Mouse (Mus musculus): ENCODE results near the gene Pfdn6. TPM values are rescaled to one million over a fixed set of nuclear protein-coding genes. Genes with fewer than 3 reads are reported as not detected.

Gene Pfdn6
- total RNA-seq, 2 experiments from 2014 or later, result 90.5 to 96.1 TPM

DNA sequence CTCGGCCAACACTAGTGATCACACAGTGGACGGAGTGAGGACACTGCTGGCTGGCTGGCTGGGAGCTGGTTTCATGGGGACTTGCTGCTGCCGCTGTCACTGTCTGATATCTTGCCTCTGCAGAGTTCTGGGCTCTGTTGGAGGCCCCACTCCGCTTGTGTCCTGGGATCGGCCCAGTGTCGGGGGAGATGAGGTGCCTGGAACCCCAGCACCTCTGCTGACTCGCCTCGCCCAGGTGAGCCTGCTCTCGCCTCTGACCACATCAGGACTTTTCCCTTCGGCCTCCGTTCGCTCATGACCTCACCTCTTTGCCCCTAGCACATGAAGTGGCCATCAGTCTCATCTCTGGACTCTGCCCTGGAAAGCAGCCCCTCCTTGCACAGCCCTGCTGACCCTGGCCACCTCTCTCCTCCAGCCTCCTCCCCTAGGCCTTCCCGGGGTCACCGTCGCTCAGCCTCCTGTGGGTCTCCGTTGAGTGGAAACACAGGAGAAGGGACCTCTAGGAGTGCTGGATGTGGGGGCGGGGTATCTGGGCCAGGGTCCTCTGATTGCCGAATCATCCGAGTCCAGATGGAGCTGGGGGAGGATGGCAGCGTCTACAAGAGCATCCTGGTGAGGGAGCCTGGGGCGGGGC is 4.6 kb downstream of the Pfdn6 start:
- intact Hi-C loops (cut with DNase I), result no loop called here
- DNase-seq, result no peak

DNA sequence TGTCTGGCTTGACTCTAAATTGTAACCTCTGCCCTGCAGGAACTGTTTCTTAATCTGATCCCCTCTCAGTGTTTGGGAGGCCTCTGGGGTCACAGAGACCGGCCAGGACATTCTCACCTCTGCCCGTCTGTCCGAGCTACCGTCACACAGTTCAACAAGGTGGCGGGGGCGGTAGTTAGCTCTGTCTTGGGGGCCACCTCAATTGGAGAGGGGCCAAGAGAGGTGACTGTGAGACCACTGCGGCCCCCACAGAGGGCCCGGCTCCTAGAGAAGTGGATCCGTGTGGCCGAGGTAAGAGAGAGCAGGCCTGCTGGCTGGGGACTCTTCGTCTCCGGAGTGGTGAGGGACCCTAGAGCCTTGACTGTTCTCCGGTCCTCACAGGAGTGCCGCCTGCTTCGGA is 7.2 kb downstream of the Pfdn6 start:
- DNase-seq, result no peak
- intact Hi-C loops (cut with DNase I), result no loop called here

DNA sequence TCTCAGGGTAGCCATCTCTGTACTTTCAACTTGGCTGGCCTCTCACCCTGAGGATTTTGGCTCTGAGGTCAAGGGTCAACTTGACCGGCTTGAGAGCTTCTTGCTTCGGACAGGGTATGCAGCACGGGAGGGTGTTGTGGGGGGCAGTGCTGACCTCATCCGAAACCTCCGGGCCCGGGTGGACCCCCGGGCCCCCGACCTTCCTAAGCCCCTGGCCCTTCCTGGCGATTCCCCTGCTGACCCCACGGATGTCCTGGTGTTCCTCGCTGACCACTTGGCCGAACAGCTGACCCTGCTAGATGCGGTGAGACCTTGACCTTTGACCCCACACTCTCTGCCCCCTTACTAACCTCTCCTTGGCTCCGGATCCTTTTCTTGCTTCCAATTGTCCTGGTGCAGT is 7.7 kb downstream of the Pfdn6 start:
- DNase-seq, result no peak
- intact Hi-C loops (cut with DNase I), result no loop called here

DNA sequence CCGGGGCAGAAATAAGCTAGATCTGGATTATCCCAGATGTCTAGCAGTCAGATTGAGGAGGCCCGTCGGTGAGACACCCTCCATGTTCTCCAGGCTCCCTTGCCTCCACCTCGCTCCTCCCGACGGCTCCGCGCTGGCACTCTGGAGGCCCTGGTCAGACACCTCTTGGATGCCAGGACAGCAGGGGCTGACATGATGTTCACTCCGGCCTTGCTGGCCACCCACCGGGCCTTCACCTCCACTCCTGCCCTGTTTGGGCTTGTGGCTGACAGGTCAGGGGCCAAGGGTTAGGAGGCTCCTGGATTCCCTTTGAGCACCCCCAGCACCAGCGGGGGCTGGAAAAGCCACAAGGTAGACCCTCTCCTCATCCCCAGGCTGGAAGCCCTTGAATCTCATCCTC is 8.2 kb downstream of the Pfdn6 start:
- no peak for DNase-seq
- intact Hi-C loops (cut with DNase I), result no loop called here

DNA sequence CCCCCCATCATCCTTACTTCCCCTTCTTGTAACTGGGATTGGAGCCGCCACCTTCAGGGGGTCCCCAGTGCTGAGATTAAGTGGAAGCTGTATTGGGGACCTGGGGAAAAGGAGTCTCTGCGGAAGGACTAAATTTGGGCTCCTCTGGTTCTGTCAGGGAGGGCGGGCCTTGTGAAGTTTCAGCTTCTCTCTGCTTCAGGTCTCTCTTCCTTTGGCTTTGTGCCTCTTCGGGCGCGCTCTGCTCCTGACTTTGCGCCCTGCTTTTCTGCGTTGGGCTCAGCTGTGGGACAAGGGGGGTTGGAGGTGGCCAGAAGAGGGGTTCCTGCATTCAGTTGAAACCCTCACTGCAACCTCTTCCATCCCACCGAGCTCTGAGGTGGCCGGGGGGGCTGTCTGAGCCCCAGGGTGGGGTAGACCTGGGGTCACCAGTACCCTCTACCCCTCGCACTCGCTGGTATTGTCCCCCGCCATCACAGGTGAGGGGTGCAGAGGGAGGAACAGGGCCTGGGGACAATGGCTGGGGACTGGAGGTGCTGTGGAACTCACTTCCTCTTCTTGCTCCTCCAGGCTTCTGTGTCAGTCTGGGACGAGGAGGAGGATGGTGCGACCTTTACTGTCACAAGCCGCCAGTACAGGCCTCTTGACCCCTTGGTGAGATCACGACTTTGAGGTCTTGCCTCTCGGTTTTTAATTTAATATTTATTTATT is 8.8 kb downstream of the Pfdn6 start:
- intact Hi-C loops (cut with DNase I), result no loop called here
- no peak for DNase-seq

DNA sequence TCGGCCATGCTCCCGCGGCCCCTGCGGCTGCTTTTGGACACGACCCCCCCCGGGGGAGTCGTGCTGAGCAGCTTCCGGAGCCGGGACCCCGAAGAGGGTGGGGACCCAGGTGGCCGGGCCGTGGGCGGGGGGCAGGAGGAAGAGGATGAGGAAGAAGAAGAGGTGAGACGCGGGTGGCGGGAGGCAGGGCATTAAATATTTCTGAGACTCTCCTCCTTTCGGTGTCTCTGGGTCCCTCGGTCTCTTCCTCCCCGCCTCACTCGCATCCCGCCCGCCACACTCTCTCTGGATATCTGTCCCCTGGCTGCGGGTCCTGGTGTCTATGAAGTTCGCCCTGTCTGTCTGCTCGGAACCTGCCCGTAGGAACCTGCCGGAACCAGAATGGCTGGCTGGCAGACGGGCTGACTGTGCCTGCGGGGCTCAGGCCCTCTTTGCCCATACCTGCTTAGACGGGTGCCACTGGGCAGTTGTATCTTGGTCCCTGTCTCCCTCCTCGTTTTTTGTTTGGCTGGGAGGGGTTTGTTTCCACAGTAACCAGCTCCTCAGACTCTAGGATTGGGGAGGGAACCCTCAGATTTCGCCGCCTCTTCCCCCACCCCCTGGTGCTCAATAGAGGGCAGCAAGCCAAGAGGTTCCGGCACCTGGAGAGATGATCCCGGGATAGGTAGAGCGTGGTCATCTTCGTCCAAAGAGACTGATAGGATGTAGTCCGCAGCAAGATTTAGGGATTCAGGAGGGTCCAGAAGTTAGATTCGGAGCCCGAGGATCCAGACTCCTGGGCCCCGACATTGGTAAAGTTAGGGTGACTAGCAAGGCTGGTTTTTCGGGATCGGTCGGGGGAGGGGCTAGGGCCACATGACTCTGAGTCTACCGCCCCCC is 9.6 kb downstream of the Pfdn6 start:
- intact Hi-C loops (cut with DNase I), result no loop called here
- DNase-seq, result no peak

DNA sequence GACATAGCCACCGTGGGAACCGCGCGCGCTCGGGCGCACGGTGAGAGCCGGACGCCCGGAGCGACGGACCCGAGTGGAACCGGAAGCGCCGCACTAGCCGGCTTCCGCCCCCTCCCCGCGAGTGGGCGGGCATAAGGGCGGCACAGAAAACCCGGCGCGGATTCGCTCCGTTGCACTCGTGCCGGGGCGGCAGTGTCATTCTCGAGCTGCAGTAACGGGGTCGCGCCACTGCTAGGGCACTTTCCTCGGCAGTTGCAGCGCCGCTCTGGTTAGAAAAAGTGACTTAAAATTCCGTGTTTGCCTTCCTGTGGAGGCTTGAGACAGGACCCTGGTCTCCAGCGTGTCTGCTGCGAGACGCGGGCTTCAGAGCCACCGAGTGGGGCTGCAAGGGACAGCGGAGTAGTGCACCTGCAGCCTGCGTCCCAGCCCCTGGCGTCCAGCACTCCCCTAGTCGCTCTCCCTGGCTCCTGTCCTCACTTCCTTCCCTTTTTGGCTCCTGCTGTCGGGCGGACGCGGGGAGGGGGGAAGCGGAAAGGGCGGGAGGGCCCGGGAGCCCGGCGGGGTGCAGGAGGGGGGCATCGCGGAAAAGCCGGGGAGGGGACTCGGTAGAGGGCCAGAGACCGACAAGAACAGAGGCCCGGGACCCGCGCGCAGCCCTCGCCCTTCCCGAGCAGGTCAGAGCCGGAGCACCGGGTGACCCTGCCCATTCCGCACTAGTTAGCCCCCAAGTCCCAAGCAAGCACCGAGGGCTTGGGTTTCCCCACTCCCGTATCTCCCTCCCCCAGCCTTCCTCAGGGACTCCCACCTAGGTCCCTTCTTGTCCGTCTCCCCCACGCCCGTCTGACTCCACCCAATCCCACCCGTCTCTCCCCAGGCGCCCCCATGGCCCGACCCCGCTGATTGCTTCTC is 10.5 kb downstream of the Pfdn6 start, which contains the start of gene Rgl2:
Gene Rgl2 (plus strand): TSS at position 173 of the 909 bp plus-strand sequence.
- DNase-seq, result peak; percentile 96
- intact Hi-C loops (cut with DNase I), result no loop called here

DNA sequence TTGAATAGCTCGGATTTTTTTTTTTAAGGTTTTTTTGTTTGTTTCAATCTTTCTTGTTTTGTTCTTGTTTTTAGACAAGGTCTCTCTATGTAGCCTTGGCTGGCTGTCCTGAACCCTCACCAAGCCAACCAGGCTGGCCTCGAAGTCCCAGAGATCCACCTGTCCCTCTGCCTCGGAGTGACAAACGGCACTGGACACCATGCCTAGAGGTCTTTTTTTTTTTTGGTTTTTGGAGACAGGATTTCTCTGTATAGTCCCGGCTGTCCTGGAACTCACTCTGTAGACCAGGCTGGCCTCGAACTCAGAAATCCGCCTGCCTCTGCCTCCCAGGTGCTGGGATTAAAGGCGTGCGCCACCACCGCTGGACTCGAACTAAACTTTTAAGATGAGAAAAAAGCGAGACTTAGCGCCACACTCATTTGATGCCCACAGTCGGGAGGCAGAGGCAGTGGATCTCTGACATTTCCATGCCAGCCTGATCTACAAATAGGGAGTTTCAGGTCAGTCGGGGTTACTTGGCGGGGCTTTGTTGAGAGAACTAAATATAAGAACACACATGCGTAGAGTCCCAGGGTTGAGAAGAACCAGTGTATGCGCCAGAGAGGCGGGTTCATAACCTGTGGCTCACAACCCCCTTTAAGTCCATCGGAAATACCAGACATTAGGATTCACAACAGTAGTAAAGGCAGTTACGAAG is 11.7 kb downstream of the Pfdn6 start:
- intact Hi-C loops (cut with DNase I), result no loop called here
- no peak for DNase-seq

DNA sequence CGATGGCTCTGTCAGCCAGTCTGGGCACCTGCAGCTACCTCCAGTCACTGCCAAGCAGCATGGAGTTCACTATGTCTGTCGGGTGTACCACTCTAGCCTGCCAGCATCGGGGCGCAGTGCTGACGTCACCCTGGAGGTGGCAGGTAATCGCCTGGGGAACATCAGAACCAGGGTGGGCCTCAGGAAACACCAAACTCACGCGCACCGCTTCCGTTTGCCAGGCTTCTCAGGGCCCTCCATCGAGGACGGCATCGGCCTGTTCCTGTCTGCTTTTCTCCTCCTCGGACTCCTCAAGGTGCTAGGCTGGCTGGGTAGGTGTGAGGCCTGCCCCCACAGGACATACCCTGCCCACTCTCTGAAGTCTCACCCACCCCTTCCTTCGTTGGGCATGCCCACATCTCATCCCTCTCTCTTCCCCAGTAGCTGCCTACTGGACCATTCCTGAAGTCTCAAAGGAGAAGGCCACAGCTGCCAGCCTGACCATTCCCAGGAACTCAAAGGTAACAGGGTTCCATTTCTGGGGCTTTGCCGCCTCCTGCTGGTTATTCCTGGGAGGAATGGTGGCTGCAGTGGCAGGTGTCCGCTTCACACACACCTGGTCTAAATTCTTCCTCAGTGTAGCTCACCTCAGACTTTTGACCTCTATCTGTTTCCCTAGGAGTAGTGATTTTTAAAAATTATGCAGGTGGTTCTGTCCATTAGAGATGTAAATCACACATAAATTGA is 13.8 kb downstream of the Pfdn6 start:
- intact Hi-C loops (cut with DNase I), result no loop called here
- no peak for DNase-seq

DNA sequence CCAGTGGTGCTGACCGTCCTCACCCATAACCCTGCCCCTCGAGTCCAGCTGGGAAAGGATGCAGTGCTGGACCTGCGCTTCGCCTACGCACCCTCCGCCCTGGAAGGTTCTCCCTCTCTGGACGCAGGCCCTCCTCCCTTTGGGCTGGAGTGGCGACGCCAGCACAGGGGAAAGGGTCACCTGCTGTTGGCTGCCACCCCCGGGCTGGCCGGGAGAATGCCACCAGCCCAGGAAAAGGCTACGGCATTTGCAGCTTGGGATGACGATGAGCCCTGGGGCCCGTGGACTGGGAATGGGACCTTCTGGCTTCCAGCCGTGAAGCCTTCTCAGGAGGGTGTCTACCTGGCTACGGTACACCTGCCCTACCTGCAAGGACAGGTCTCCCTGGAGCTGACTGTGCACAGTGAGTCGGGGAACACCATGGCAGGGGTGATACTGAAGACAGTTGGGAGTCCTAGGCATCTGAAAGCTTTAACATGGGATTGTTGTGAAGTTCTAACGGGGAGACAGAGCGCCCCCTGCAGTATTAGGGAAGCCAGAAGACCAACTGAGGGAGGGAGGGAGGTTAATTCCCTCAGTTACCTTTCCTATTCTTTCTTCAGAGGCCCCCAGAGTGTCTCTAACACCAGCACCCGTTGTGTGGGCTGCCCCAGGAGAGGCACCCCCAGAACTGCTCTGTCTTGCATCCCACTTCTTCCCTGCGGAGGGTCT is 14.6 kb downstream of the Pfdn6 start:
- no peak for DNase-seq
- intact Hi-C loops (cut with DNase I), result no loop called here

DNA sequence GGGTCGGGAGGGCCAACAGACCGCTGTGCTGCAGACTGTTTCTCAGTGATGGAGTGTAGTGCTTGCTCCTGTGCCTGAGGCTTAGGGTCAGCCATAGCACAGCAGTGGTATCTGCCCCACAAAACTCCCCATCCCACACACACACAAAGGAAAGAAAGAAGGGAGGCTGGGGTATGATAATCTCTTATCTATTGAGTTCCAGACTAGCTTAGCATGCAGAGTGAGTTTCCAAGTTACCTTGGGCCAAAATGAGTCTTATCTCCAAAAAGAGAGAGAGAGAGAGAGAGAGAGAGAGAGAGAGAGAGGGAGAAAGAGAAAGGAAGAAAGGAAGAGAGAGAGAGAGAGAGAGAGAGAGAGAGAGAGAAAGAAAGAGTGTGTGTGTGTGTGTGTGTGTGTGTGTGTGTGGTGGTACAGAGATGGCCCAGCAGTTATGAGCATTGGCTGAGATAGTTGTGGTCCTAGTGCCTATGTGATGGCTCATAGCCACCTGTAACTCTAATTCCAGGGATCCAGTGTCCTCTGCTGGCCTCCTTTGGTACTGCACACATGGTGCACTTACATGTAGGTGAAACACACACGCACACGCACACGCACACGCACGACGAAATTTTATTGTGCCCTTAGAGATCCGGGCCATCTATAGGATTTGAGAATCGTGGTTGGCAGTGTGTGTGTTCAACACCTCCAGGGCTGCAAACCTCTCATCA is 15.4 kb downstream of the Pfdn6 start:
- intact Hi-C loops (cut with DNase I), result no loop called here
- no peak for DNase-seq

DNA sequence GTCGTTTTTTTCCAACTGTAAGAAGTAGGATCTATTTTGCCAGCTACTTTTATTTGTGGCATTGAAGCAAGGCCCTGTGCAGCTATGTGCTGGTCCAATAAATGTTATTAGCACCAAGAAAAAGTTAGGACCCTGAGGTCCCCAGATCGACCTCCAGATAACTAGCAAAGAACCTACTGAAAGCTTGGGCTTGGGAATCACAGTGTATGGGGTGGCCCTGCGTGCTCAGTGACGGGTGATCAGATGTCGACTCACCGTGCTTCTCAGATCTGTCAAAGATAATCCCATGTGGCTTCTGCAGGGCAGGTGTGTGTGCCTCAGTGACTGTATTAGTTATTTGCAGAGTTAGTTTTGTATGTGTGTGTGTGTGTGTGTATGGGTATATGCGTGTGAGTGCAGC is 18.8 kb downstream of the Pfdn6 start:
- intact Hi-C loops (cut with DNase I), result no loop called here
- no peak for DNase-seq

DNA sequence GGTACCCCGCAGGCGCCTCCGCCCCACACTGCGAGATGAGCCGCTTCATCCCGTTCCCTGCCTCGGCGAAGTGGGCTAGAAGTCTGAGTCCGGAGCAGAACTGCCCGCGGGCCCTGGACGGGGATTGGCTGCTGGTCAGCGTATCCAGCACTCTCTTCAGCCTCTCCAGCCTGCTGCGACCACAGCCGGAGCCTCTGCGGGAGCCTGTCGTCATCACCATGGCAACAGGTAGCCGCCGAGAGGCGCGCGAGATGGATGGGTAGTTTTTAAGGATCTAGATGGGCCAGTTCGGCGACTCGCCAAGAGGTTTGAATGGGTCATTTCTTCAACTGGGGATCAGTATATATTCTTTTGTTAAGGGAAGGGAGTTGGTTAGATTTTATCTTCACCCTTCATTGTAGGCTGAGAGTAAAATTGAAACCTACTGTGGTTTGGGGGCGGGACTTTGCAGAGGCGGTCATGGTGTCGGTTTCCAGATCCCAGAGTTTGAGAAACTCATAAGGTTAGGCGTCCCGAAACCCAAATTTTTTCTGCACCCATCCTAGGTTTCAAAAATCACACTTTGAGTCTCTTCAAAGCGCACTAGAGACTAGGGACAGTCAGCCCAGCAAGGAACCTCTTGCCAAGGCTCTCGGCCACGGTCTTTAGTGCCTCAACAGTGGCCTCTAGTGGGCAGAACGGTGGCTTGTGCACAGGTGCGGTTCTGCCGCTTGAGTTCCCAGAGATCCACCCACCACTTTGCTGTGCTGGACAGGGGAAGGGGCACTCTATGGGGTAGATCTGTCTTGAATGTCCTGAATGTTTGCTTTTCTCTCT is 19.7 kb downstream of the Pfdn6 start:
- DNase-seq, result peak; percentile 85
- intact Hi-C loops (cut with DNase I), result no loop called here

DNA sequence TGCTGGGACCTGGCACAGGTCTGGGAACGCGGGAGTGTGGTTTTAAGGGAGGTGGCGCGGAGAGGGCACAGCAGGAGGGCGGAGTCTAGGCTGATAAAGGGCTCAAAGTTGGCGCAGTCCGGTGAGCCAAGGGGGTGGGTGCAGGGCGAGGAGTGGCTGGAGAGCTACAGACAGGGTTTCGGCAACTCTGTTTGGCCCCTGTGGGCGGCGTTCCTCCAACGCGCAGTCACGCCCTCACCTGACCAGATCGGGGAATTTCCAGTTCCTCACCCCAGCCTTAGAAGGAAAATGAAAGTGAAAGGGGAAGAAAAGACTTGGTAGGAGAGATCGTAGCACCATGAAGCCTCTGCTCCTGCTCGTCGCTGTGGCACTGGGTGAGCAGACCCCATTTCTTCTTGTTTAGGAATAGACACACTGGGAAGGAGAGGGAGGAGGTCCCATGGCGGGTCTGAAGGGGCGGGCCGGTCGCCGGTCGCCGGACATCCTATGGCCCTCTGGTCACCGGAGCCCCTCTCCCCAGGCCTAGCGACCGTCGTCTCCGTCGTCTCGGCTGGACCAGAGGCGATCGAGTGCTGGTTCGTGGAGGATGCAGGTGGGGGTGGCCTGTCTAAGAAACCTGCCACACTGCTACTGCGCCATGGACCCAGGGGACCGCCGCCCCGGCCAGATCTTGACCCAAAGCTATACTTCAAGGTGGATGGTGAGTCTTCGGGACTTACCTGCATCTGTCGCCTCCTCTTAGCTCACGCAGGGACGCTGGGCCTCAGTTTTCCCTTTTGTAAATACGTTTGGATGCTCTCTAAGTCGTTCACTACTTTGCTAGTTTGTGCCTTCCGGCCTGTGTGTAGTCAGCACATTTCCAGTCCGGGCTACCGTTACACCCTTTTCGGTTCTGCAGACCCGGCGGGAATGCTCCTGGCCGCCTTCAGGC is 20.5 kb downstream of the Pfdn6 start:
- intact Hi-C loops (cut with DNase I), result no loop called here

DNA sequence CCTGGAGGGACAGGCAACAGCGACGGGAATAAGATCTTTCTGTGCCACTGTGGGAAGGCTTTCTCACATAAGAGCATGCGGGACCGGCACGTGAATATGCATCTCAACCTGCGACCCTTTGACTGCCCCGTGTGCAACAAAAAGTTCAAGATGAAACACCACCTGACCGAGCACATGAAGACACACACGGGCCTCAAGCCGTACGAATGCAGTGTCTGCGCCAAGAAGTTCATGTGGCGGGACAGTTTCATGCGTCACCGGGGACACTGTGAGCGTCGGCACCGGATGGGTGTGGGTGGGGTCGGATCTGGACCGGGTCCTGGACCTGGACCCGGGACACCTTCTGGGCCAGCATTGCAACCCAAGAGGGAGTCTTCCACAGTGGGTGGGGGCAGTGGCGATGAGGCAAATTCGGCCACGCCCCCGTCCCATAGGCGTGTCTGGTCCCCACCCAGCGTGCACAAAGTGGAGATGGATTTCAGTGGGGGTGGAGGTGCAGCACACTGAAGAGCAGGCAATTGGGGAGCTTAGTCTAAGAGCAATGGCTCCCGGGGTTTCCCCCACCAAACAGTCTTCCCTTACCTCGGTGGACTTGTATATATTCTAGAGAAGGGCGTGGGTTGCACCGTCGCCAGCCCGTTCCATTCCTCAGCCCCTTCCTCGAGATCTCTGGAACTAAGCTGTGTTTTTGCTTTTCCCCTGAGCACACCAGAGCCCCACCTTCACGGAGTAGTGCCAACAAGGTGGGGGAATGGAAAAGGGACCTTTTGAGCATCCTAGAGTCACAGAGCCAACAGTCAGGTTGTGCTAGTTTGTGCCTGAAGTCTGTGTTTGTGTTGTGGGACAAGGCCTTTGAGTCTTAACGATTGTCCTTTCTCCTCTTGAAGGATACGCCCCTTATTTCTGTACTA is 21.6 kb downstream of the Pfdn6 start:
- intact Hi-C loops (cut with DNase I), result no loop called here

More for the DNA sequence above, 20.5 kb downstream of the Pfdn6 start:
- peak; percentile 59 for DNase-seq

More for the DNA sequence above, 21.6 kb downstream of the Pfdn6 start:
- no peak for DNase-seq
